Mouse (Mus musculus) ES-Bruce4 (cell line): ENCODE data around the gene Pih1d3.

Experiments used
- CTCF ChIP-seq: IDR thresholded peaks from one replicate; pipeline ENCODE4 v1.8.1; 2011; ENCODE audit warnings: low read depth, low read length
- POLR2A ChIP-seq: IDR thresholded peaks from one replicate; pipeline ENCODE4 v1.8.1; 2011; ENCODE audit warnings: low read length; ENCODE audit not compliant: insufficient read depth

GRCm38 (mm10) chr1:31195633-31196032 is 27.0 kb upstream of the Pih1d3 start:
- no peak for TF ChIP-seq CTCF
- no peak for TF ChIP-seq POLR2A
